Mouse (Mus musculus) G1E (cell line): ENCODE data around the gene Helz2.

ENCODE experiments used
- CTCF ChIP-seq: IDR thresholded peaks from 2 replicates; pipeline ENCODE4 v1.5.1; 2012; ENCODE audit warnings: low read depth, low read length, inconsistent platforms, mixed read lengths
- GATA1 ChIP-seq: IDR thresholded peaks from 2 replicates; pipeline ENCODE4 v1.6.1; 2012; ENCODE audit warnings: borderline replicate concordance, low read length, inconsistent platforms, mixed read lengths
- TAL1 ChIP-seq: conservative IDR thresholded peaks from 2 replicates; pipeline ENCODE4 v1.6.1; 2012; ENCODE audit warnings: low read depth, low read length, inconsistent platforms, mixed read lengths

DNA sequence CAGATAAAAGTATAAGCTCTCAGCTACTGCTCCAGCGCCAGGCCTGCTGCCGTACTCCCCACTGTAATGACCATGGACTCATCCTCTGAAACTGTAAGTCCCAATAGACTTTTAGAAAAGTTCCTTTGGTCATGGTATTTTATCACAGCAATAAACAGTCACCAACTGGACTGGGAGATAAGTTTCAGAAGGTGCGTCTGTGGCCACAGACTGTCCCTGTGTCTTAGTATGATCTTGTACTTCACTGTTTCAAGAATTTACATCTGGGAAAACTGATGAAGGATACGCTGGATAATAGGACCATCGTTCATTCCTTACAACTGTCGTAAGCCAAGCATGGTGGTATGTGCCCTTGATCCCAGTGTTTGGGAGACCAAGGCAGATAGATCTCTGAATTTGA lies 25.8 kb downstream of the Helz2 start:
- TF ChIP-seq CTCF (no peak), GATA1 (no peak), TAL1 (no peak)
